Mouse (Mus musculus): ENCODE measurements around the gene Wdr49.

- TF ChIP-seq CTCF (IDR thresholded peaks at IDR 0.05; ENCODE audit: extremely low read depth, insufficient read length, insufficient replicate concordance, low read depth, low read length), result no peak
- no peak for TF ChIP-seq POLR2A (IDR thresholded peaks at IDR 0.05; ENCODE audit: low read depth, low read length)
Measured at GRCm38 (mm10) chr3:75381776-75382175, 100.2 kb downstream of the Wdr49 start.
